Mouse (Mus musculus) megakaryocyte-erythroid progenitor cell, adult 5-6 weeks (primary cell): ENCODE data around the gene Gm28035. TPM values are rescaled to one million over a fixed set of nuclear protein-coding genes. Genes with fewer than 3 reads are reported as not detected.

ENCODE experiments used
- ATAC-seq: replicated peaks from 2 replicates; pipeline ENCODE4 v1.8.0; 2016; ENCODE audit warnings: mild to moderate bottlenecking, inconsistent platforms; ENCODE audit not compliant: severe bottlenecking, poor library complexity, low FRiP score, low TSS enrichment
- total RNA-seq, 2 experiments: library from RNA; stranded (forward) in 1 of 2; stranded (reverse) in 1 of 2; fragments of 200-1000, 215-1000 nt in 1 of 2; fragments of >200 nt in 1 of 2; fragmentation: Nextera tagmentation in 1 of 2; gene quantifications; 2 replicates each; pipeline ENCODE4 v1.2.3; 2014 to 2017

Gene Gm28035
- total RNA-seq, 2 experiments from 2014 or later, result 0.09 to 2.2 TPM

DNA sequence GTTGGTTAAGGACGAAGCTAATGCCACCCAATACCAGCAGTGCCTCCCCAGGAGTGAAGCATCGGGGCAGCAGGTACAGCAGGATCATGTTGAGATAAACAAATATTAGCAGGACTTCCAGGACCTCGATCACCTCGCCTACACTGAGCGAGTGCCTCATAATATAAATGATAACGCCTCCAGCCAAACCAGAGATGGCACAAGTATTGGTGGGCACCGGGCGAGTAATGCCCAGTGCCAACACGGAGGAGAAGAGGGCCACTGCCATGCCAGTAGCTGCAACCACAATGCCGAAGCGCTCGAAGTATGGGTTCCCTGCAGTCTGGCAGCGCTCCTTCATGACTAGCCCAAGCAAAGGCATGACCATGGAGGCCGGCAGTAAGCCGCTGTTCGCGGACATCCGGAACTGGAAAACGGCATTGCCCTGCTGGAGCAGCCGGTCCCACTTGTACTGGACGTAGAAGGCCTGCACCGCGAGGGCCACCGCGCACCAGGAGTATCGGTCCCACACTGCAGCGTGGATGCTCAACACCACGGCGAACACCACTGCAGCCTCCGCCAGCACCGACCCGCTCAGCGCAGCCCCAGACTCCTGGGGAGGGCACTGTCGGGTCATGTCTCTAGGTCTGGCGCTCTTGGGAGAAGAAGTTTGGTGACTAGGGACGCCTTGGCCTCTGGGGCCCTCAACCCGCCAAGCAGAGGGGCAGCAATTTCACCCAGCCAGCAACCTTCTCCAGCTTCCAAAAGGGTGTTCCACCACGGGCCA, 45.2 kb downstream of the Gm28035 start:
- ATAC-seq, result peak; percentile 39; the same call in 1 of the 2 replicates

DNA sequence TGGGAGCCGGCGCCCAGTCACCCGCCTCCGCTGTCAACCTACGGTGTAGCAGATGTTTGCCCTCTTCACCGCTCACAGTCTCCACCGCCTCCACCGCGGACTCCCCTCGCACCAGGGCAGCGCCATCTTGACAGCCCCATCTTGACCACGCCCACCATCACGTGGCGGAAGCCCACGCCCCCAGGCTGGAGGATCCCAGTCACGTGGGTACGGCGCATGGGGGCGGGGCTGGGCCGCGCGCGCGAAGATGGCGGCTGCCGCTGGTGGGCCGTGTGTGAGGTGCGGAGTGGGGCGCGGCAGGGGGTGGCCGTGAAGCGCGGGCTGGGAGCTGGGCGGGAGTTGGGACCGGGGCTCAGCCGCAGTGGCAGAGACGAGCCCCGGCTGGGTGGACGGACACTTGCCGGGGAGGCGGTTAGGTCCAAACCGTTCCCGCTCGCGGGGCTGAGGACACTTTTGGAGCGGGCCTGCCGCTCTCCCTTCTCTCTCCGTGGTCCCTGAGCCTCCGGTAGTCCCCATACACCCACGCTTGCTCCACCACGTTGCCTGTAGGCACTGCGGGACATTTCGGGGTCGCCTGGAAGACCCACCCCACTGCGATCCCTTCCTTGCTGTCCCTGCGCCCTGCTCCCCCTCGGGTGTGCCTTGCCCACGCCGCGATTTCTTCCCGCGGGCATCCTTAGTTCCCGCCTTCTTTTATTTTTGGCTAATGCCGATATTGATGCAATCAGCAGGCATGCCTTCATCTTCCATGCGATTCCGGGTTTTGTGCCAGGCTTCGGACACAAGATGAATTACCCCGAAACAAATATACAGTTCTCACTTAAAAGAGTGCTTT, 46.0 kb downstream of the Gm28035 start, which contains the start of the genes Dolk and Nup188:
Gene Dolk (minus strand): TSS at position 143 of the 835 bp plus-strand sequence.
Gene Nup188 (plus strand): TSS at position 206 of the 835 bp plus-strand sequence.
- peak; percentile 87 for ATAC-seq

DNA sequence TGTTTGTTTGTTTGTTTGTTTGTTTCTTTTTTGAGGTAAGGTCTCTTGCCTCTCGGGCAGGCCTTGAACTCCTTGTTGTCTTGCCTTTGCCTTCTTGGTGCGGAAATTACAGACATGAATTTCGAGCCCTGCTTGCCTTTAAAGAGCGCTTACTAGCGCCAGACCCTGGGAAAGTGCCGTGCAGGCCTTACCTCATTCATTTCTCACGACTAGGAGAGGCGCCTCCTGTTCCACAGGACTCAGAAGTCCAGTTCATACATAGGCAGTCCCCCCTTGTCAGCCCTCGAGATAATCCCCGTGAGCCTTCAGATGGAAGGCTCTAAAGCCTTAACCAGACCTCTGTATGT, 46.6 kb downstream of the Gm28035 start:
- ATAC-seq, result 0 out of 2 replicates have a peak, but pooled peaks have one; percentile 16

DNA sequence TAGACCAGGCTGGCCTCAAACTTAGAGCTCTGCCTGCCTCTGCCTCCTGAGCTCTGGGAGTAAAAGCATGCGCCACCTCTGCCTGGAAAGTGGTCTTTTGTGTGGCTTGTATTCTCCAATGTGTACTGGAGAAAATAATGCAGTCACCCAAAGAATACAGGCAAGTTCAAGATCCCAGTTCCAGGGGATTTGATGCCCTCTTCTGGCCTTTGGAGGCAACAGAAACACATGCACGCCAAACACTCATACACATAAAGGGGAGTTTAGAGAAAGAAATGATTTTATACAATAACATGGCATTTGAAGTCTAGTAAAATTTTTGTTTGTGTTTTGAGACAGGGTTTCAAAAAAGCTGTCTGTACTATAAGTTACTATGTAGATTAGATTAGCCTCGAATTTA, 59.2 kb downstream of the Gm28035 start:
- ATAC-seq, result no peak

DNA sequence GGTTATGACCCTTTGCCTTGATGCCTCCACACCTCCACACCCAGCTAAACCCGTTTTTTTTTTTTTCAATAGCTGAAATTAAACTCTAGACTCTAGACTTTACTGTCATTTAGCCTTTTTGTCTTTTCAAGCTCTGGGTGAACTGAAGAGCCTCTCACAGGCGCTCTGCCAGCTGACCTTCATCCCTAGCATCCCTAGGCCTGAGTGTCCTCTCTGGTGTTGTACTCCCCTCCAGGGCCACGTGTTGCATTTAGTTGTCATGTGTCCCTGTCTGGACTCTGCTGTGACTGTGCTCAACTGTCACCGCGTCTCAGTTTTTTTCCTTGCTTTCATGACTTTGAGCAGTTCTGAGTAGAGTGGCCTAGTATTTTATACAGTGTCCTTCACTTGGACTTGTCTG, 59.6 kb downstream of the Gm28035 start:
- ATAC-seq, result no peak

DNA sequence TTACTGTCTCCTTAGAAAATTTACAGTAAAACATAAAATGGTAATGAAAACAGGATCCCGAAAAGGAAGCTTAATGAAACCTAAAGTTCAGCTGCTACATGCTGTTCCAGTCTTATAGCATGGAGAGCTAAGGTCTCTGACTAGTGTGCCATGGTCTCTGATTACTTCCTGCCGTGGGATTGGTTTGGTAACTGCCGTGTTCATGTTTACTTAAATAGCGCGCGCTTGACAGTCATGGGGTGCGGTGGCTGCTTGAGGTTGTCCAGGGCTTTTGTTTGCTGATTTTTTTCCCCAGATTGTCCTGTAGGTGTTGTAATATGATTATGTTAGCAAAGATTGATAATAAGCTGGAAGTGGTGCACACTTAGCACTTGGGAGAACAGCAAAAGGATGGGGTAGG, 65.7 kb downstream of the Gm28035 start:
- no peak for ATAC-seq

DNA sequence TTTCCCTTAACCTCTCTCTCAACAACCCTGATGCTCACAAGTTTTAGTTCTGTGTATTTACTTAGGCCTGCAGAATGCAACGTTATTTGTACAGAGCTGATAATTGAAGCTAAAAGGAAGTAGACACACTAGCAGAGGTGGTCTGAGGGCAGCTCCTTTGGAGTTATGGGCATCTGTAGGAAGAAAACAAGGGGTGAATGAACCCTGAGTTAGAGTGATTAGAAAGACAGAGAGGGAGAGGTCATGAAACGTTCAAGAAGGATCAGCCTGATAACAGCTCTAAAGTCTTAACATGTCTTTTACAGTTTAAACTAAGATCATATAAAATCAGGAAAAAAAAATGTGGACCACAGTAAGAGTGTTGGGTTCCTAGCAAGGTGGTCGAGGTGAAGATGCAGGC, 69.0 kb downstream of the Gm28035 start:
- ATAC-seq, result peak; percentile 94

DNA sequence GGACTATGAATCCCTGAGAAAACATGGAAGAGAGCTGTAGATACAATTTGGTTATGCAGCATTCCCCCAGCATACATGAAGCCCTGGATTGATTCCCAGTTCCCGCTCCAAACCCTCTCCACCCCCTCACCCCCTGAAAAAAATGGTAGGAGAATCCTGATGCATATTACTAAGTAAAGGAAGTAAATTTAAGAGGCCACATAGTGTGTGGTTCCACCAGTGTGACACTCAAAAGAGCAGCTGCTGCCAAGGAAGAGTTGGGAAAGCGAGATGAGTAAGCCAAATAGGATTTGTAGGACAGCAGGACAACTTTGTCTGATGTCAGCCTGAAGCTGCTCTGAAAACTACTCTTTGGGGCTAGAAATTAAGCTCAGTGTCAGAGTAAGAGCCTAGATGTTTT, 71.1 kb downstream of the Gm28035 start:
- no peak for ATAC-seq

DNA sequence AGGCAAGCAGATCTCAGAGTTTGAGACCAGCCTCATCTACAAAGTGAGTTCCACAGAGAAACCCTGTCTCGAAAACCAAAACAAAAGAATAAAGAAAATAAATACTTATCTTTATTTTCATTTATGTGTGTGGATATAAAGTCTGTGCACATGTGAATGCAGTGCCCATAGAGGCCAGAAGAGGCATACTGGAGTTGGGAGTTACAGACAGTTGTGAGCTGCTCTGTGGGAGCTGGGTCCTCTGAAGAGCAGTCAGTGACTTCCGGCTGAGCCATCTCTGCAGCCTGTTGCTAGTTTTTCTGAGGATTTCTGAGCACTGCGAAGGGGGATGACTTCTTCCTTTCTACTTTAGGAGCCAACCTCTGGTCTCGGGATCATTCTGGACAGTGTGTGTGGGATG, 75.8 kb downstream of the Gm28035 start:
- peak; percentile 78 for ATAC-seq

DNA sequence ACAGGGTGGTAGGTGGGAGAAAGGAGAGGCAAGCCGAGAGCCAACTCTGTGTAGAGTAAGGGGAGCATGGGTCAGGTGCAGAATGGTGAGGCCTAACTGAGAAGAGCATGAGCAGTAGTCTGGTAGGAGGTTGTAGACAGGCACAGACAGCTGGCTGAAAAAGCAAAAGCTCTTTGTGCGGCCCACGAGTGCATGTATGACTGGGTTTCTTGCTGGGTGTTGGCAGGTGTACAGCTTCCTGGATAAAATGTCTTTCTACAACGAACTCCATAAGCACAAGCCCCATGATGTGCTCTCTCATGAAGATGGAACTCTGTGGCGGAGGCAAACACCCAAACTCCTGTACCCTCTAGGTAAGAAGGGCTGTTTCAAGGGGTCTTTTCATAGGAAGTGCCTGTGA, 76.6 kb downstream of the Gm28035 start:
- no peak for ATAC-seq

DNA sequence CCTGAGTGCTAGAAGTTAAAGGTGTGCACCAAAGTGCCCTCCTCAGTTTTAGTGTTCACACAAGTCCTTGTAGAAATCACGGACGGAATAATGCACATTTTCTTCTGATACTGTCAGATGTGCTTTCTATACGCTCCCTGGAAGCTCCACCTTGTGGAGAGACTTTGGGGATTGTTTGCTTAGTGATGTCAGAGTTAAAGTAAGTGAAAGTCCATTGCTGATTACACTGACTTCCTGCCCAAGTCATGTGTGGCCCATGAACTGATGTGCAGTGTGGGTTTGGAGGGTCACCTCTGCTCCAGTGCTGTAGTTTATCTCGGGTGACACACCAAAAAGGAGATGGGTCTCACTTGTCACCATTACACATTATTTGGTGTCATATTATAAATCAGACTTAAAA, 78.9 kb downstream of the Gm28035 start:
- no peak for ATAC-seq

DNA sequence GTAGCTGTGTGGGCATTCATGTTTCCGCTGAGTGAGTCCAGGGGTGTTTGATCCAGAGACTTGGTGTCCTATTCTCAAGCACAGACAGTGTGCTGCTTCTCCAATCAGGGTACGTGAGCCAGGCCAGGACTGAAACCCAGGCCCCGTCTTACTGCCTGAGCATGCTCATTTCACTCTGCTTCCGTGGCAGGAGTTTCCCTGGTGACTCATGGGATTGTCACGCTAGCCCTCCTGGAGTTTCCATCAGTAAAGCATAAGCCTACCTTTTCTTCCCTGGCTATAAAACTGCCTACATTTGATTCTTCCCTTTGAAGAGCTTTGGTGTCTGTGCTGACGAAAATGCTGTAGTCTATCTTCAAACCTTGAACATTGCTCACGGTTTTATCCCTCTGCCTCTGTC, 82.7 kb downstream of the Gm28035 start:
- ATAC-seq, result no peak

DNA sequence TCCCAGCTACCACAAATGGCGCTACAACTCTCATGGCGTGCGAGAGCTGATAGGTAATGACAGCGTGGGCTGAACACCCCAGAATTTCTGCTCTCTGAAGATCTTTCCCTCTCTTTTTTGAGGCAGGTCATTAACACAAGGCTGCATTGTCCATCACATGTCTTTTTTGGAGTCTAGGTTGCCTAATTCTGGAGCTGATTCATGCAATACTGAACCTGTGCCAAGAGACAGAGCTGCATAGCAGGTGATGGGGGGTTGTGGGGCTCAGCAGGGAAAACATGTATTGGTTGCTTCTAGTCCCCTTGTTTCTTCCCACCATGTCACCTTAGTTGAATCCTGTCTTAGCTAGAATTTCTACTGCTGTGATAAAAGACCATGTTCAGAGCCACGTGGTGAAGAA, 84.9 kb downstream of the Gm28035 start:
- no peak for ATAC-seq

DNA sequence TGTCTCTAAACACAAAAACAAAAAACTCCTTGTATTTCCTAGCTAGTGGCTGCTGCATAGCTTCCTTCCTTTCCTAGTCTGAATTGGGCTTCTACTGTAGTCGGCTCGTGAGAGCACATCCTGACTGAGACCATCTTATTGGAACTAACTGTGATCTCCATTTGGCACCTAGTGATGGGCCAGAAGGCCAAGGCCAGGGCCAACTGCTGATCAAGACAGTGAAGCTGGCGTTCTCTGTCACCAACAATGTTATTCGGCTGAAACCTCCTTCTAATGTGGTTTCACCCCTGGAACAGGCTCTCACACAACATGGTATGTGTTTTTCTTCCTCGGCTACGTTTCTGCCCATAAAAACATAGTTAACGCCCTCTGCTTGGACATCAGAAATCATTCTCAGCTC, 86.9 kb downstream of the Gm28035 start:
- no peak for ATAC-seq

DNA sequence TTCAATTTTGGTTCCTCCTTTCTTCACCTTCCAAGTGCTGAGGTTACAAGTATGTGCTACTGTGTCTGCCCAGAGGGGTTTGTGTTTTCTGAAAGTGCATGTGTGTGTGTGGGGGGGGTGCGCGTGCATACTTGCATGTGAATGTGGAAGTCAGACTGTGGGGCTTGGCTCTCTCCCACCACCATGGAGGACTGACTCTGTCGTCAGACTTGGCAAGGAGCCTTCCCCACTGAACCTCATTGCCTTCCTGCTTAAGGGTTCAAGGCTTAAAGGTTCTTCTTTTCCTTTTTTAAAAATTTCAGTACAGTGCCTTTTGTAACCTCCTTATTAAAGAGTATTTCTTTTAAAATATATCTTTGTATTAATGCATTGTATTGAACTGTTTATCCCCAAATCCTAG, 88.4 kb downstream of the Gm28035 start:
- no peak for ATAC-seq

Other genes with a start within 250 kb of the Gm28035 start
- gene Wdr34, start 191.7 kb upstream of the Gm28035 start, total RNA-seq (2014; fragmentation: Nextera tagmentation), result 18.8 and 31.6 TPM in 2 replicates
- gene Wdr34, start 191.7 kb upstream of the Gm28035 start, total RNA-seq (2017), result 8.5 and 14.7 TPM in 2 replicates
- 403 and 560 TPM in 2 replicates for gene Set, start 183.2 kb upstream of the Gm28035 start, total RNA-seq (2014; fragmentation: Nextera tagmentation)
- gene Set, start 183.2 kb upstream of the Gm28035 start, total RNA-seq (2017), result 1,507 and 2,355 TPM in 2 replicates
- gene Pkn3, start 162.9 kb upstream of the Gm28035 start, total RNA-seq (2014; fragmentation: Nextera tagmentation), result 6.9 and 11.7 TPM in 2 replicates
- 2.4 and 3.9 TPM in 2 replicates for gene Pkn3, start 162.9 kb upstream of the Gm28035 start, total RNA-seq (2017)
- 9.6 and 25.4 TPM in 2 replicates for gene Zdhhc12, start 146.9 kb upstream of the Gm28035 start, total RNA-seq (2014; fragmentation: Nextera tagmentation)
- gene Zdhhc12, start 146.9 kb upstream of the Gm28035 start, total RNA-seq (2017), result 2.9 and 6.5 TPM in 2 replicates
- gene Zer1, start 116.0 kb upstream of the Gm28035 start, total RNA-seq (2014; fragmentation: Nextera tagmentation), result 33.7 and 37.8 TPM in 2 replicates
- 7.5 and 8.3 TPM in 2 replicates for gene Zer1, start 116.0 kb upstream of the Gm28035 start, total RNA-seq (2017)
- gene Tbc1d13, start 106.8 kb upstream of the Gm28035 start, total RNA-seq (2014; fragmentation: Nextera tagmentation), result 39.9 and 48.0 TPM in 2 replicates
- 22.5 and 36.4 TPM in 2 replicates for gene Tbc1d13, start 106.8 kb upstream of the Gm28035 start, total RNA-seq (2017)
- gene Endog, start 69.1 kb upstream of the Gm28035 start, total RNA-seq (2014; fragmentation: Nextera tagmentation), result 20.8 and 22.3 TPM in 2 replicates
- 1.3 and 6.3 TPM in 2 replicates for gene Endog, start 69.1 kb upstream of the Gm28035 start, total RNA-seq (2017)
- 43.4 and 53.4 TPM in 2 replicates for gene Spout1, start 62.1 kb upstream of the Gm28035 start, total RNA-seq (2014; fragmentation: Nextera tagmentation)
- gene Spout1, start 62.1 kb upstream of the Gm28035 start, total RNA-seq (2017), result 34.2 and 39.7 TPM in 2 replicates
- 16.1 and 17.2 TPM in 2 replicates for gene Kyat1, start 34.7 kb upstream of the Gm28035 start, total RNA-seq (2014; fragmentation: Nextera tagmentation)
- gene Kyat1, start 34.7 kb upstream of the Gm28035 start, total RNA-seq (2017), result 15.9 and 19.4 TPM in 2 replicates
- 14.4 and 14.9 TPM in 2 replicates for gene Lrrc8a, start 2.9 kb upstream of the Gm28035 start, total RNA-seq (2014; fragmentation: Nextera tagmentation)
- gene Lrrc8a, start 2.9 kb upstream of the Gm28035 start, total RNA-seq (2017), result 8.3 and 10.7 TPM in 2 replicates
- not detected in 2 replicates for gene Phyhd1, start 25.6 kb downstream of the Gm28035 start, total RNA-seq (2014; fragmentation: Nextera tagmentation)
- not detected in 2 replicates for gene Phyhd1, start 25.6 kb downstream of the Gm28035 start, total RNA-seq (2017)
- 1.8 and 15.1 TPM in 2 replicates for gene Gm28038, start 40.5 kb downstream of the Gm28035 start, total RNA-seq (2014; fragmentation: Nextera tagmentation)
- not detected in 2 replicates for gene Gm28038, start 40.5 kb downstream of the Gm28035 start, total RNA-seq (2017)
- 8.7 and 10.5 TPM in 2 replicates for gene Dolk, start 45.8 kb downstream of the Gm28035 start, total RNA-seq (2014; fragmentation: Nextera tagmentation)
- gene Dolk, start 45.8 kb downstream of the Gm28035 start, total RNA-seq (2017), result 11.1 and 11.2 TPM in 2 replicates
- gene Nup188, start 45.8 kb downstream of the Gm28035 start, total RNA-seq (2014; fragmentation: Nextera tagmentation), result 59.3 and 66.6 TPM in 2 replicates
- 25.8 and 29.8 TPM in 2 replicates for gene Nup188, start 45.8 kb downstream of the Gm28035 start, total RNA-seq (2017)
- 47.0 and 48.4 TPM in 2 replicates for gene Sh3glb2, start 118.8 kb downstream of the Gm28035 start, total RNA-seq (2014; fragmentation: Nextera tagmentation)
- 25.7 and 28.5 TPM in 2 replicates for gene Sh3glb2, start 118.8 kb downstream of the Gm28035 start, total RNA-seq (2017)
- gene Miga2, start 123.7 kb downstream of the Gm28035 start, total RNA-seq (2014; fragmentation: Nextera tagmentation), result 17.8 and 35.0 TPM in 2 replicates
- gene Miga2, start 123.7 kb downstream of the Gm28035 start, total RNA-seq (2017), result 8.0 and 11.4 TPM in 2 replicates
- gene Dolpp1, start 151.7 kb downstream of the Gm28035 start, total RNA-seq (2014; fragmentation: Nextera tagmentation), result 24.0 and 29.0 TPM in 2 replicates
- 16.3 and 19.7 TPM in 2 replicates for gene Dolpp1, start 151.7 kb downstream of the Gm28035 start, total RNA-seq (2017)
- 24.3 and 29.2 TPM in 2 replicates for gene Crat, start 175.2 kb downstream of the Gm28035 start, total RNA-seq (2014; fragmentation: Nextera tagmentation)
- gene Crat, start 175.2 kb downstream of the Gm28035 start, total RNA-seq (2017), result 11.2 and 16.0 TPM in 2 replicates
- gene Ptpa, start 175.5 kb downstream of the Gm28035 start, total RNA-seq (2014; fragmentation: Nextera tagmentation), result 228 and 237 TPM in 2 replicates
- 74.1 and 93.5 TPM in 2 replicates for gene Ptpa, start 175.5 kb downstream of the Gm28035 start, total RNA-seq (2017)
- gene Ier5l, start 233.7 kb downstream of the Gm28035 start, total RNA-seq (2014; fragmentation: Nextera tagmentation), result not detected in 2 replicates
- 0.56 TPM in 1 of 2 replicates, not detected in the other for gene Ier5l, start 233.7 kb downstream of the Gm28035 start, total RNA-seq (2017)